Mouse (Mus musculus): ENCODE measurements at regions not wholly inside any gene's neighbourhood (a gene's known extent, or its start where the extent isn't known, plus 50 kb on each side); places are given as distances from the start of the nearest gene placed in this dataset.
A peak's percentile ranks its signal among the peaks of the same experiment; 100 is the strongest.

GRCm38 (mm10) chr11:22620912-22621705 lies 109.2 kb downstream of the Tmem17 start:
- no peak for DNase-seq

GRCm38 (mm10) chr11:22621868-22622267 lies 110.0 kb downstream of the Tmem17 start:
- no peak for DNase-seq

GRCm38 (mm10) chr11:22622496-22622997 lies 110.7 kb downstream of the Tmem17 start:
- no peak for DNase-seq

- no peak for DNase-seq
Observed at GRCm38 (mm10) chr11:22626407-22626806, 114.5 kb downstream of the Tmem17 start.

GRCm38 (mm10) chr11:22628497-22628896 lies 116.6 kb downstream of the Tmem17 start:
- DNase-seq = no peak

GRCm38 (mm10) chr11:22628979-22629378 lies 117.1 kb downstream of the Tmem17 start:
- no peak for DNase-seq

- DNase-seq = no peak
Observed at GRCm38 (mm10) chr11:22629581-22629980, 117.7 kb downstream of the Tmem17 start.

- DNase-seq = no peak
Observed at GRCm38 (mm10) chr11:22629991-22630390, 118.1 kb downstream of the Tmem17 start.

- DNase-seq = no peak
Observed at GRCm38 (mm10) chr11:22630982-22631381, 119.1 kb downstream of the Tmem17 start.

- DNase-seq = peak; percentile 36 to 37
Observed at GRCm38 (mm10) chr11:22631606-22632313, 119.9 kb downstream of the Tmem17 start.

- no peak for DNase-seq
Observed at GRCm38 (mm10) chr11:22632314-22632700, 120.4 kb downstream of the Tmem17 start.

GRCm38 (mm10) chr11:22632988-22633387 lies 121.1 kb downstream of the Tmem17 start:
- DNase-seq = no peak

- DNase-seq = no peak
Observed at GRCm38 (mm10) chr11:22633961-22634360, 122.1 kb downstream of the Tmem17 start.

GRCm38 (mm10) chr11:22635021-22635420 lies 123.1 kb downstream of the Tmem17 start:
- no peak for DNase-seq

GRCm38 (mm10) chr11:22636321-22636720 lies 124.4 kb downstream of the Tmem17 start:
- no peak for DNase-seq

GRCm38 (mm10) chr11:22636761-22637557 lies 125.1 kb downstream of the Tmem17 start:
- no peak for DNase-seq

GRCm38 (mm10) chr11:22638171-22638570 lies 126.3 kb downstream of the Tmem17 start:
- DNase-seq = no peak

- no peak for DNase-seq
Observed at GRCm38 (mm10) chr11:22638700-22639099, 126.8 kb downstream of the Tmem17 start.

- no peak for DNase-seq
Observed at GRCm38 (mm10) chr11:22640371-22640990, 128.6 kb downstream of the Tmem17 start.

GRCm38 (mm10) chr11:22641450-22641849 lies 129.6 kb downstream of the Tmem17 start:
- DNase-seq = no peak

GRCm38 (mm10) chr11:22644010-22644625 lies 132.2 kb downstream of the Tmem17 start:
- DNase-seq = no peak

GRCm38 (mm10) chr11:22644877-22645276 lies 133.0 kb downstream of the Tmem17 start:
- DNase-seq = no peak

Measured in B cell, adult 2 months (primary cell).